Mouse (Mus musculus) midbrain, embryonic 11.5 days (tissue): ENCODE data around the gene Tmem258. TPM values are rescaled to one million over a fixed set of nuclear protein-coding genes. Genes with fewer than 3 reads are reported as not detected.

Source experiments
- ATAC-seq: fragments of 200-750 bp; cut with Nextera tagmentation; 2 replicates; pipeline ENCODE4 v1.8.0; 2017; ENCODE audit warnings: moderate TSS enrichment, moderate library complexity; ENCODE audit not compliant: low FRiP score
- DNase-seq: peaks from one replicate; pipeline ENCODE4 v3.0.0; 2015; ENCODE audit warnings: low spot score; ENCODE audit errors: missing footprints
- H3K27ac ChIP-seq: fragments of 300-500 bp; sonication (generic); 2 replicates; pipeline ENCODE4 v1.5.1; 2014; ENCODE audit warnings: low read depth, low read length
- H3K27me3 ChIP-seq: fragments of 300-500 bp; sonication (generic); 2 replicates; pipeline ENCODE4 v1.6.1; 2014; ENCODE audit warnings: mild to moderate bottlenecking, low read length, moderate library complexity, mixed read lengths; ENCODE audit not compliant: control insufficient read depth, insufficient read depth
- H3K36me3 ChIP-seq: fragments of 300-500 bp; sonication (generic); 2 replicates; pipeline ENCODE4 v1.6.1; 2014; ENCODE audit warnings: mild to moderate bottlenecking, low read length, moderate library complexity, mixed read lengths; ENCODE audit not compliant: control insufficient read depth, insufficient read depth
- H3K4me1 ChIP-seq: fragments of 300-500 bp; sonication (generic); 2 replicates; pipeline ENCODE4 v1.6.1; 2014; ENCODE audit warnings: low read length; ENCODE audit not compliant: control insufficient read depth, insufficient read depth
- H3K4me2 ChIP-seq: fragments of 300-500 bp; sonication (generic); 2 replicates; pipeline ENCODE4 v1.6.1; 2014; ENCODE audit warnings: mild to moderate bottlenecking, moderate library complexity
- H3K4me3 ChIP-seq: fragments of 300-500 bp; sonication (generic); 2 replicates; pipeline ENCODE4 v1.5.1; 2014; ENCODE audit warnings: low read depth, low read length
- H3K9ac ChIP-seq: fragments of 300-500 bp; sonication (generic); 2 replicates; pipeline ENCODE4 v1.6.1; 2014; ENCODE audit warnings: low read length
- H3K9me3 ChIP-seq: fragments of 300-500 bp; sonication (generic); 2 replicates; pipeline ENCODE4 v1.6.1; 2016; ENCODE audit warnings: low read length; ENCODE audit not compliant: control insufficient read depth
- WGBS: fragments of 180-500 bp; shearing (Covaris S2); extraction: QIAGEN DNeasy Blood & Tissue Kit; methylation state at CpG from one replicate; pipeline ENCODE4 v1.1.7; 2014; 5-methylcytosine and 5-hydroxymethylcytosine counted together
- polyA plus RNA-seq: library from polyadenylated mRNA; unstranded; fragments of >200 nt; fragmentation: Nextera tagmentation; extraction: Ambion mirVana; gene quantifications from 2 replicates; pipeline ENCODE4 v1.2.1, GENCODE M21; 2014

The Tmem258 gene
- polyA plus RNA-seq, 1 experiment from 2014 or later: 352 TPM

DNA sequence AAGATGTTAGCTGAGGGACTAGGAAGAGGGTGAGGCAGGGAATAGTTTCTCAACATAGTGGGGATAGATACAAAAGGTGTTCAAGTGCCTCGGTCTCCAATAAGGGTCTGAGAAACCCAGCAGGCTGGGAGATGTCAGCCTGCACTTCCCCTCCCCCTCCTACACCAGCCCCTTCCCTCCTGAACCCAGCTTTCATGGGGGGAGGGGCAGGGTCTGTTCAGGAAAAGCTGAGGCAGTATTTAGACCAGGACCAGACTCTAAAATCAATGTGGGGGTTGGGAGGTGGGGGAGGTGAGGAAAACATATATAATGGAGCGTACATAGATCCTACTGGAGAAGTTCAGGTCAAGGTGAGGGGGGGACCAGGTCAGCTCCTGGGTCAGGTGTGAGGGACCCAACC, 35.6 kb downstream of the Tmem258 start:
- H3K36me3 ChIP-seq: no peaks in the 10 kb centered on the region
- no peak overlapping the region for H3K4me2 ChIP-seq
- H3K4me3 ChIP-seq: no peak overlapping the region
- H3K27ac ChIP-seq: no peak overlapping the region
- no peak overlapping the region for H3K9ac ChIP-seq
- H3K9me3 ChIP-seq: no peaks in the 10 kb centered on the region
- H3K4me1 ChIP-seq: peaks cover 13% of the 10 kb centered on the region
- DNase-seq (no peak), ATAC-seq (no peak)
- H3K27me3 ChIP-seq: peaks cover 8% of the 10 kb centered on the region; the same call in 1 of the 2 replicates
- 38% methylated on average over 2 of the region's 2 CpGs for WGBS

GRCm38 (mm10) chr19:10239975-10240653, 36.3 kb downstream of the Tmem258 start:
- DNase-seq (peak; percentile 93), ATAC-seq (no peak; the same call in 1 of the 2 replicates)
- 2% methylated on average over 26 of the region's 26 CpGs for WGBS
- no peaks in the 10 kb centered on the region for H3K36me3 ChIP-seq
- H3K4me3 ChIP-seq: peak overlapping the region; percentile 43
- H3K9ac ChIP-seq: peak overlapping the region; percentile 62
- H3K9me3 ChIP-seq: no peaks in the 10 kb centered on the region
- peaks cover 13% of the 10 kb centered on the region for H3K4me1 ChIP-seq
- H3K27me3 ChIP-seq: peaks cover 8% of the 10 kb centered on the region; the same call in 1 of the 2 replicates
- no peak overlapping the region for H3K27ac ChIP-seq
- H3K4me2 ChIP-seq: peak overlapping the region; percentile 67

DNA sequence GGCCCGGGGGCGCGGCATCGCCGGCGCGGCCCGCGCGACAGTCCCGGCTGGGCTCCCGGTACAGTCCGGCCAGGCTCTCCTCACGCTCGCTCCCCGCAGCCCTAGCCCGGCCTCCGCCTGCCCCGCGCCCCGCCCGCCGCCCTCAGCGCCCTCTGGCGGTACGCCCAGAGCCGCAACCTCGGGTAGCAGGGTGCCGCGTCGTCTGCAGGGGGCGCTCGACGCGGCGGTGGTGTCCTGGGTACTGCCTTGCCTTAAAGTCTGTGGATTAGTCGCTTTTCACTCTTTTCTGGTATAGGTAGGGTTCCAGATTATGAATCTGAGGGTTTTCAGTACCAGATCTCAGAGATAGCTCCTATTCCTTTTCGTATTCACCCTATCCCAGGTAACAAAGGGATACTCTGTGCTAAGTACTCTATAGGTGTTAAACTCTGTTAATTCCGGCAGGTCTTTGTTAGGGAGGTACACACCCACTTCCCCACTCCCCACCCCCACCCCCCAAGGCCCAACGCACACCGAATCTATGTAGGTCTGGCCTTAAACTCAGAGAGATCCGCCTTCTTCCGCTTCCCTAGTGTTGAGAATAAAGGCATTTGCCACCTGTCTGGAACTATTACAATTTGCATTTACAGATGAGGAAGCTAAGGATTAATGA, 37.0 kb downstream of the Tmem258 start, which contains the start of gene Myrf:
Gene Myrf, minus strand, starts transcription at position 95 of the 652 bp plus-strand sequence.
- peaks cover 13% of the 10 kb centered on the region for H3K4me1 ChIP-seq
- H3K9me3 ChIP-seq: no peaks in the 10 kb centered on the region
- peak; percentile 79 for ATAC-seq
- peak within 1 kb of the TSS; percentile 43 for H3K4me3 ChIP-seq
- H3K36me3 ChIP-seq: no peaks in the 10 kb centered on the region
- peak within 1 kb of the TSS; percentile 62 for H3K9ac ChIP-seq
- peak; percentile 98 for DNase-seq
- peak within 1 kb of the TSS; percentile 67 for H3K4me2 ChIP-seq
- H3K27ac ChIP-seq: no peak within 1 kb of the TSS
- whole genome bisulfite sequencing: 7% methylated on average over 43 of the region's 43 CpGs
- H3K27me3 ChIP-seq: peaks cover 8% of the 10 kb centered on the region; the same call in 1 of the 2 replicates

DNA sequence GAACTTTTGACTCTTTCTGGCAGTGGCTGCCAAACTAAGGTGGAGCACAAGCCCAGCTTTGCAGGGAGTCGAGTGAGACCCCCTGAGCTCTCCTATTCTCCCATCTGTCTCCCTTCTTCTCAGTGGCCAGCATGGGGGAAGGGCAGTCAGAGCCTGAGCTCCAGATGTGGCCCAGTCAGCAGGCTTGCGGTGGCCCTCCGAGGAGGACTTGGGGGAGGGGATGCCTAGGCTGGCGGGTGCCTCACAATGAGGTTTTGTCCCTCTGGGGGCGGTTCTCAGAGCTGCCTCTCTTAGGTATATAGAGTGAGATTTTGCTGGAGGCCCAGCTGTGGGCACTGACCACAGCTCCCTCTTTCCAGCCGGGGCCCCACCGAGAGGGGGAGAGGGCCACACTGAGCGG, 39.1 kb downstream of the Tmem258 start:
- Histone ChIP-seq H3K9me3 (no peaks in the 10 kb centered on the region), H3K4me2 (no peak overlapping the region), H3K4me1 (peaks cover 13% of the 10 kb centered on the region), H3K27ac (no peak overlapping the region), H3K36me3 (no peaks in the 10 kb centered on the region), H3K4me3 (no peak overlapping the region), H3K9ac (peak overlapping the region; percentile 13; the same call in 1 of the 2 replicates), H3K27me3 (peaks cover 8% of the 10 kb centered on the region; the same call in 1 of the 2 replicates)
- peak; percentile 83 for DNase-seq
- WGBS: 6% methylated on average over 8 of the region's 8 CpGs
- peak; percentile 26; the same call in 1 of the 2 replicates for ATAC-seq

GRCm38 (mm10) chr19:10244183-10244582, 40.4 kb downstream of the Tmem258 start:
- Histone ChIP-seq H3K9me3 (no peaks in the 10 kb centered on the region), H3K9ac (no peak overlapping the region), H3K4me2 (no peak overlapping the region), H3K27me3 (peaks cover 8% of the 10 kb centered on the region; the same call in 1 of the 2 replicates), H3K27ac (no peak overlapping the region), H3K4me3 (no peak overlapping the region), H3K36me3 (no peaks in the 10 kb centered on the region), H3K4me1 (peaks cover 13% of the 10 kb centered on the region)
- ATAC-seq (no peak), DNase-seq (no peak)
- WGBS: 7% methylated on average over 3 of the region's 3 CpGs

DNA sequence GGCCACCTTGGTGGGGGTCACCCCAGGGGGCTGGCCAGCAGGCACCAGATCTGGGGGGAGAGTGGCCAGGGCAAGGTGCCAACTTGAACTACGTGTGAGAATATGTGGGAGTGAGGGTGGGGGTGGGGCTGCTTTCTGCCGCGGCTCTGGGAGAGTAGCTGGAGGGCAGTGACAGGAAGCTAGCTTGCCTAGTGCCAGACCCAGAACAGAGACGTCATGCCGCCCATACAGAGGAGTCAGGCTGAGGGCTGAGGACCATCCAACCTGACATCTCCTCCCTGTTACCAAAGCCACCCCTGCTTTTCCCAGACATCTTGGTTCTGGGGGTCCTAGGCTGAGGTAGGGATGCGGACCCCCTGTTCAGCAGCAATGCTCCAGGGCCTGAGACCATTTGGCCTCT, 43.4 kb downstream of the Tmem258 start:
- Histone ChIP-seq H3K27ac (no peak overlapping the region), H3K4me1 (peaks cover 10% of the 10 kb centered on the region), H3K4me2 (no peak overlapping the region), H3K27me3 (no peaks in the 10 kb centered on the region), H3K4me3 (no peak overlapping the region), H3K36me3 (no peaks in the 10 kb centered on the region), H3K9ac (no peak overlapping the region), H3K9me3 (no peaks in the 10 kb centered on the region)
- DNase-seq: no peak
- WGBS: 40% methylated on average over 6 of the region's 6 CpGs
- no peak for ATAC-seq

- no peak overlapping the region for H3K4me3 ChIP-seq
- no peak overlapping the region for H3K27ac ChIP-seq
- no peak overlapping the region for H3K4me2 ChIP-seq
- no peaks in the 10 kb centered on the region for H3K36me3 ChIP-seq
- 60% methylated on average over 20 of the region's 20 CpGs for WGBS
- no peak for DNase-seq
- no peak for ATAC-seq
- peaks cover 4% of the 10 kb centered on the region for H3K4me1 ChIP-seq
- H3K9ac ChIP-seq: no peak overlapping the region
- H3K27me3 ChIP-seq: no peaks in the 10 kb centered on the region
- H3K9me3 ChIP-seq: no peaks in the 10 kb centered on the region
Observed at GRCm38 (mm10) chr19:10248128-10248527, 44.3 kb downstream of the Tmem258 start.
